Mouse (Mus musculus): Measurements from ENCODE around the gene Gba. TPM values are rescaled to one million over a fixed set of nuclear protein-coding genes. Genes with fewer than 3 reads are reported as not detected.
A peak's percentile ranks its signal among the peaks of the same experiment; 100 is the strongest.
"Not testable (repeated sequence)": the region's sequence is repeated elsewhere in the genome, so short reads cannot be mapped to it uniquely, and the experiment has no call there.

Gene Gba
- 45.5 and 47.9 TPM in 2 replicates for polyA plus RNA-seq (2015; fragmentation: Nextera tagmentation; extraction: Ambion mirVana)

- H3K9me3 ChIP-seq (replicated peaks) = no peaks in the 10 kb centered on the region
- H3K4me2 ChIP-seq = peak within 1 kb of the TSS; percentile 77
- H3K27me3 ChIP-seq (replicated peaks) = no peaks in the 10 kb centered on the region
- H3K27ac ChIP-seq (replicated peaks) = peak within 1 kb of the TSS; percentile 66
- 26% methylated on average over 13 of the region's 13 CpGs for WGBS
- H3K4me1 ChIP-seq = peaks cover 11% of the 10 kb centered on the region
- H3K36me3 ChIP-seq = peaks cover 28% of the 10 kb centered on the region
- H3K9ac ChIP-seq (replicated peaks) = peak within 1 kb of the TSS; percentile 63
- peak within 1 kb of the TSS; percentile 62 for H3K4me3 ChIP-seq (replicated peaks)
- ATAC-seq (ENCODE audit: low FRiP score) = peak; percentile 89
These were observed at the start of gene Gba for GRCm38 (mm10) chr3:89202253-89203141. Gba (plus strand) TSS chr3:89202928.

GRCm38 (mm10) chr3:89156951-89157350 lies 45.8 kb upstream of the Gba start:
- Histone ChIP-seq H3K27ac (replicated peaks) (no peak overlapping the region), H3K27me3 (replicated peaks) (no peaks in the 10 kb centered on the region), H3K36me3 (peaks cover 8% of the 10 kb centered on the region), H3K4me2 (no peak overlapping the region), H3K4me1 (peaks cover 32% of the 10 kb centered on the region), H3K9me3 (replicated peaks) (no peaks in the 10 kb centered on the region), H3K4me3 (replicated peaks) (no peak overlapping the region), H3K9ac (replicated peaks) (no peak overlapping the region)
- ATAC-seq (ENCODE audit: low FRiP score) = no peak
- WGBS = 90% methylated on average over 8 of the region's 8 CpGs

GRCm38 (mm10) chr3:89158651-89159050 lies 44.1 kb upstream of the Gba start:
- H3K4me2 ChIP-seq = peak overlapping the region; percentile 88
- peaks cover 33% of the 10 kb centered on the region for H3K4me1 ChIP-seq
- H3K27ac ChIP-seq (replicated peaks) = peak overlapping the region; percentile 23; the same call in 1 of the 2 replicates
- no peaks in the 10 kb centered on the region for H3K9me3 ChIP-seq (replicated peaks)
- 20% methylated on average over 7 of the region's 7 CpGs for WGBS
- no peaks in the 10 kb centered on the region for H3K27me3 ChIP-seq (replicated peaks)
- H3K9ac ChIP-seq (replicated peaks) = peak overlapping the region; percentile 78
- H3K4me3 ChIP-seq (replicated peaks) = peak overlapping the region; percentile 84
- no peaks in the 10 kb centered on the region for H3K36me3 ChIP-seq
- ATAC-seq (ENCODE audit: low FRiP score) = no peak

- H3K4me1 ChIP-seq = peaks cover 38% of the 10 kb centered on the region
- under 1% methylated on average over 13 of the region's 13 CpGs for WGBS
- H3K4me2 ChIP-seq = peak overlapping the region; percentile 88
- H3K9ac ChIP-seq (replicated peaks) = peak overlapping the region; percentile 78
- no peaks in the 10 kb centered on the region for H3K27me3 ChIP-seq (replicated peaks)
- H3K4me3 ChIP-seq (replicated peaks) = peak overlapping the region; percentile 84
- no peaks in the 10 kb centered on the region for H3K36me3 ChIP-seq
- H3K9me3 ChIP-seq (replicated peaks) = no peaks in the 10 kb centered on the region
- peak; percentile 51; the same call in 1 of the 2 replicates for ATAC-seq (ENCODE audit: low FRiP score)
- peak overlapping the region; percentile 72 for H3K27ac ChIP-seq (replicated peaks)
These were observed 43.5 kb upstream of the Gba start for GRCm38 (mm10) chr3:89159211-89159610.

GRCm38 (mm10) chr3:89159616-89160344 lies 42.9 kb upstream of the Gba start, which contains the start of gene Hcn3:
Hcn3 (minus strand) TSS chr3:89160196.
- Histone ChIP-seq H3K27ac (replicated peaks) (peak within 1 kb of the TSS; percentile 72), H3K9me3 (replicated peaks) (no peaks in the 10 kb centered on the region), H3K36me3 (no peaks in the 10 kb centered on the region), H3K27me3 (replicated peaks) (no peaks in the 10 kb centered on the region), H3K9ac (replicated peaks) (peak within 1 kb of the TSS; percentile 78), H3K4me1 (peaks cover 39% of the 10 kb centered on the region), H3K4me2 (peak within 1 kb of the TSS; percentile 88), H3K4me3 (replicated peaks) (peak within 1 kb of the TSS; percentile 84)
- peak; percentile 83 for ATAC-seq (ENCODE audit: low FRiP score)
- WGBS = under 1% methylated on average over 58 of the region's 66 CpGs

- ATAC-seq (ENCODE audit: low FRiP score); H3K36me3 ChIP-seq; H3K27ac ChIP-seq (replicated peaks); H3K4me3 ChIP-seq (replicated peaks); H3K4me2 ChIP-seq; H3K9me3 ChIP-seq (replicated peaks); H3K9ac ChIP-seq (replicated peaks); H3K27me3 ChIP-seq (replicated peaks): not testable (repeated sequence)
- H3K4me1 ChIP-seq = peaks cover 50% of the 10 kb centered on the region
These were observed 41.5 kb upstream of the Gba start for GRCm38 (mm10) chr3:89161207-89161606.

- Histone ChIP-seq H3K27me3 (replicated peaks) (no peaks in the 10 kb centered on the region), H3K9ac (replicated peaks) (no peak overlapping the region), H3K9me3 (replicated peaks) (no peaks in the 10 kb centered on the region), H3K27ac (replicated peaks) (no peak overlapping the region), H3K4me1 (peaks cover 56% of the 10 kb centered on the region), H3K4me3 (replicated peaks) (no peak overlapping the region), H3K36me3 (peaks cover under 1% of the 10 kb centered on the region; the same call in 1 of the 2 replicates), H3K4me2 (no peak overlapping the region)
- WGBS = 80% methylated on average over 4 of the region's 4 CpGs
- no peak for ATAC-seq (ENCODE audit: low FRiP score)
These were observed 40.9 kb upstream of the Gba start for GRCm38 (mm10) chr3:89161786-89162185.

GRCm38 (mm10) chr3:89163123-89163522 lies 39.6 kb upstream of the Gba start:
- no peak for ATAC-seq (ENCODE audit: low FRiP score)
- 85% methylated on average over 1 of the region's 1 CpGs for WGBS
- no peak overlapping the region for H3K9ac ChIP-seq (replicated peaks)
- H3K27me3 ChIP-seq (replicated peaks) = no peaks in the 10 kb centered on the region
- no peak overlapping the region for H3K4me3 ChIP-seq (replicated peaks)
- H3K27ac ChIP-seq (replicated peaks) = no peak overlapping the region
- H3K4me2 ChIP-seq = no peak overlapping the region
- H3K36me3 ChIP-seq = peaks cover 11% of the 10 kb centered on the region
- no peaks in the 10 kb centered on the region for H3K9me3 ChIP-seq (replicated peaks)
- peaks cover 47% of the 10 kb centered on the region for H3K4me1 ChIP-seq

- Histone ChIP-seq H3K9me3 (replicated peaks) (no peaks in the 10 kb centered on the region), H3K9ac (replicated peaks) (peak overlapping the region; percentile 95), H3K27me3 (replicated peaks) (no peaks in the 10 kb centered on the region), H3K4me1 (peaks cover 41% of the 10 kb centered on the region), H3K4me2 (peak overlapping the region; percentile 73), H3K36me3 (peaks cover 17% of the 10 kb centered on the region), H3K27ac (replicated peaks) (peak overlapping the region; percentile 97), H3K4me3 (replicated peaks) (peak overlapping the region; percentile 94)
- WGBS = 83% methylated on average over 5 of the region's 5 CpGs
- ATAC-seq (ENCODE audit: low FRiP score) = no peak
These were observed 39.0 kb upstream of the Gba start for GRCm38 (mm10) chr3:89163643-89164245.

- Histone ChIP-seq H3K4me2 (peak within 1 kb of the TSS; percentile 73), H3K9ac (replicated peaks) (peak within 1 kb of the TSS; percentile 95), H3K27me3 (replicated peaks) (no peaks in the 10 kb centered on the region), H3K36me3 (peaks cover 27% of the 10 kb centered on the region), H3K9me3 (replicated peaks) (no peaks in the 10 kb centered on the region), H3K4me3 (replicated peaks) (peak within 1 kb of the TSS; percentile 94), H3K27ac (replicated peaks) (peak within 1 kb of the TSS; percentile 97), H3K4me1 (peaks cover 32% of the 10 kb centered on the region)
- peak; percentile 94 for ATAC-seq (ENCODE audit: low FRiP score)
- WGBS = under 1% methylated on average over 76 of the region's 79 CpGs
These were observed 38.0 kb upstream of the Gba start, which contains the start of gene Clk2 for GRCm38 (mm10) chr3:89164506-89165267. Clk2 (plus strand) TSS chr3:89164795.
